Mouse (Mus musculus): Measurements from ENCODE around the gene Auts2.

Gene Auts2

GRCm38 (mm10) chr5:132029638-132030037 lies 513.5 kb downstream of the Auts2 start:
- in situ Hi-C loops (cut with MboI; ENCODE audit: low sequenced_read_pairs), result no loop called here

GRCm38 (mm10) chr5:132029038-132029437 lies 514.1 kb downstream of the Auts2 start:
- in situ Hi-C loops (cut with MboI; ENCODE audit: low sequenced_read_pairs), result no loop called here

DNA sequence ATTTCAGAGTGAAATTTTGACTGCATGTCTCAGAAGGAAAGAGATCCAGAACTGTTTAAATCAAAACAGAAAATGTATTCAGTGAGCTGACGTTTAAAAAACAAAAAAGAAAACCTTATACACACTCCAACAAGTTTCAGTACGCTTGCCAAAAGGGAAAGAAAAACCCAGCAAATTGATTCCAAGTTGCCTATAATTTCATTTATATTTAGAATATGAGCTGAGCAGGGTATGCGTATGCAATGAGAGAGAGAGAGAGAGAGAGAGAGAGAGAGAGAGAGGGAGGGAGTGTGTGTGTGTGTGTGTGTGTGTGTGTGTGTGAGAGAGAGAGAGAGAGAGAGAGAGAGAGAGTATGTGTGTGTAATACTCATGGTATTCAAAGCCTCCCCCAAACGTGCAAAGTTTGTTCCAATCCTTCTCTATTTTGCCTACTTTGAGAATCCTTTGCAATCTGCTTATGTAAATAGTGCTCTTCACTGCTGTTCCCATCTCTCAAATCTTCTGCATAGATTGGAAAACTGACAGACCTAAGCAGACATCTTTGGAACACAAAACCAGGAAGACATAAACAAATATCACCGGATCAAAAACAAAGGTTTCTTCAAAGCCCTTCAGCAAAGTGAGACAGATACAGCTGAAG lies 515.2 kb downstream of the Auts2 start:
- in situ Hi-C loops (cut with MboI; ENCODE audit: low sequenced_read_pairs), result no loop called here

GRCm38 (mm10) chr5:132013296-132013695 lies 529.8 kb downstream of the Auts2 start:
- in situ Hi-C loops (cut with MboI; ENCODE audit: low sequenced_read_pairs), result no loop called here

DNA sequence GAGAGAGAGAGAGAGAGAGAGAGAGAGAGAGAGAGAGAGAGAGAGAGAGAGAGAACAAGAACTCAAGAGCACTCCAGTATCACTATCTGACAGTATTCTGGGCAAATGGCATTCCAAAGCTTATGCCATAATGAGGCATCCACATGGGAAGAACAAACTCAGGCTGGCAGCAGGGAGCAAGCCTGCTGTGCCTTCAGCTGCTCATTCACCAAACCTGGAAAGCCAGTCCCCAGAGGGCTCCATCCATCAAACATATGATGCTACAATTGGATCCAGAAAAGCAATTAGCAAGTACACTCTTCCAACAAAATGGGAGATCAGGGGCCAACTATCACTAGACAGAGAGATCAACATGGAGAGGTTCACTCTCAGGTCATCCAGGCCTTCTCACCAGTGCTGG lies 531.3 kb downstream of the Auts2 start:
- in situ Hi-C loops (cut with MboI; ENCODE audit: low sequenced_read_pairs), result no loop called here

DNA sequence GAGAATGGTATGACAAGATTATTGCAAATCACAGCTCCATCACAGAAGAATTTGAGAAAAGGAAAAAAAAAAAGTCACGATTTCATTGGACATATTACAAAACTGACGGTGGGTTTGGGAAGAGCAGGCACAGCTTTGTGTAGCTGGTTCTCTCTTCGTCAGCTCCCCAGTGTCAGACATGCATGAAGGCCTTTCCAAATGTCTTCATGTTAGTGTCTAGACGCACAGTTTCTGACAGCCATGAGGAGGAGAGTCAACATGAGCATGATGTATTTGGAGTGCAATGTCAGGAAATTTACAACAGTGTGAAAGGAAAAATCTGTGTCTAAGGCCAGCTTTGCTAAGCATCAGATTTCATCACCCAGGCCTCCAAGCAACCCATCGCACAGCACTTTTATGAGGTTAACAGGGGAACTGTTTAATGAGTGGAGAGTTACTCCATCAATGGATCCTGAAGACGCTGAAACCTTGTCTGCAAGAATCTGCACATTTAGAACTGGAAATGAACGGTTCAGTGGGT lies 534.4 kb downstream of the Auts2 start:
- in situ Hi-C loops (cut with MboI; ENCODE audit: low sequenced_read_pairs), result no loop called here

GRCm38 (mm10) chr5:132007907-132008306 lies 535.2 kb downstream of the Auts2 start:
- in situ Hi-C loops (cut with MboI; ENCODE audit: low sequenced_read_pairs), result no loop called here

- in situ Hi-C loops (cut with MboI; ENCODE audit: low sequenced_read_pairs), result no loop called here
Observed at GRCm38 (mm10) chr5:131992681-131993211, 550.4 kb downstream of the Auts2 start.

GRCm38 (mm10) chr5:131992268-131992667 lies 550.9 kb downstream of the Auts2 start:
- in situ Hi-C loops (cut with MboI; ENCODE audit: low sequenced_read_pairs), result no loop called here

GRCm38 (mm10) chr5:131990532-131990931 lies 552.6 kb downstream of the Auts2 start:
- in situ Hi-C loops (cut with MboI; ENCODE audit: low sequenced_read_pairs), result no loop called here

DNA sequence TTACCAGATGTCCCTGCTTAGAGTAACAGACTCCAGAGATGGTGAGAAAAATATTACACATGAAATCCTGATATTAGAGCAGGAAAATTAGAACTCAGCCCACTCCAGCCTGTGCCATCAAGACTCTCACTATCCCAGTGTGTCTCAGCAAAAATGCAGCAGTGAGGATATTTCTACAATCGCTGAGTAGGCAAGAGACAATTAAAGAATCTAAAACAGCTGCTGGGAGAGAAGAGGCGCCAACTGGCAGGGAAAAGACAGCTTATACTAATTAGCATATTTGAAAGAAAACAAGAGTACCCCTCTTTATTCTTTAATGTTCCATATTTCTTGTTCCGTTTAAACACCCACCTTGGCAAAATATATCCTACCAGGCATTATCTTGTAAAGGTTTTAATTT lies 561.7 kb downstream of the Auts2 start:
- in situ Hi-C loops (cut with MboI; ENCODE audit: low sequenced_read_pairs), result no loop called here

DNA sequence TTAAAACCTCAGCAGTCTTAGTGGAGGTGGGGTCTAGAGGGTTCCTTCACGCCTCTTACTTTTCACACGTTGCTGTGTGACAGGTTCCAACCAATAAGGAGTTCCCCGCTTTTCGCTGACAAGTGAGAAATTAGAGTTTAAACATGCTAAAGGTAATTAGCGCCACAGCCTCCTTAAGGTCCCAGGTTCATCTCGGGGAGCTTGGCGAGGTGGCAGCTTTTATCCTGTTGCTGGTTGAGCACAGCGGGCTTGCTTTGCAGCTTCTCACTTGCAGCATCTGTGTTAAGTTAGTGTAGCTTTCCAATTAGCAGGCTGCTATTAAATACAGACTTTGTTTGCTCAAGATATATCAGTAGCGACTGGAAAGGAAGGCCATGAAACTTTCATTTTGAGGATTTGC lies 564.2 kb downstream of the Auts2 start:
- in situ Hi-C loops (cut with MboI; ENCODE audit: low sequenced_read_pairs), result no loop called here

GRCm38 (mm10) chr5:131977497-131977896 lies 565.6 kb downstream of the Auts2 start:
- in situ Hi-C loops (cut with MboI; ENCODE audit: low sequenced_read_pairs), result no loop called here

- in situ Hi-C loops (cut with MboI; ENCODE audit: low sequenced_read_pairs), result no loop called here
Observed at GRCm38 (mm10) chr5:131971901-131972300, 571.2 kb downstream of the Auts2 start.

DNA sequence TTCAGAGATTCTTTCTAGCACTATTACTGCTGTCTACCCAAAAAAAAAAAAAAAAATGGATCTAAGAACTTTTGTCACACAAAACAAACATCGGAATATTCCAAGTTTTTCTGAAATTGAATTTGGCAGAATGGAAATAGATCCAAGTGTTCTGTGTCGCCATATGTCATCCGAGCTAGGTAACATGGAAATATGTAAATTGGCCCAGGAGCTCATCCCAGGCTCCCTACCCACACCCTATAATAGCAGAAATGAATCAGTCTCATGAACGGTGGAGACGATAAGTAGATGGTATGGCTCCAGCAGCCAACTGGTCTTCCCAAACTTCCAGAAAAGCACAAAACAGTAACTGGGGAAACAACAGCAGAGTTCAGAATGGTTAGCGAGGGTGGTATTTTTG lies 577.6 kb downstream of the Auts2 start:
- in situ Hi-C loops (cut with MboI; ENCODE audit: low sequenced_read_pairs), result no loop called here

DNA sequence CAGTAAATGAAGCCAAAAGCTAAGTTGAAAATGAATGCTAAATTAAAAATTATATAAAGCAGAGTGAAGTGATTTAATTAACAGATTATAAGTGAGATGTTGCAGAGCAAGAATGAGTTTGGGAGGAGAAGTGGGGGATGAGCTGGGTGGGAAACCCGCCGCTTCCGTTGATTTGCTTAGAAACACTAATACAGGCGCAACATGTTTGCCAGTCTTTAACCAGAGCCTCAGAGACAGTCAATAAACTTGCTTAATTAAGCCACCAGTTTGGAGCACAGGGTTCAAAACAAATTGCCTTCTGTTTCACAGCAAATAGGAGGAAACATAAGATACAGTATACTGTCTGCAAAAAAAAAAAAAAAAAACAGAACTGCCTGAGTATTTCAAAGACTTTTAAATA lies 579.6 kb downstream of the Auts2 start:
- in situ Hi-C loops (cut with MboI; ENCODE audit: low sequenced_read_pairs), result no loop called here

DNA sequence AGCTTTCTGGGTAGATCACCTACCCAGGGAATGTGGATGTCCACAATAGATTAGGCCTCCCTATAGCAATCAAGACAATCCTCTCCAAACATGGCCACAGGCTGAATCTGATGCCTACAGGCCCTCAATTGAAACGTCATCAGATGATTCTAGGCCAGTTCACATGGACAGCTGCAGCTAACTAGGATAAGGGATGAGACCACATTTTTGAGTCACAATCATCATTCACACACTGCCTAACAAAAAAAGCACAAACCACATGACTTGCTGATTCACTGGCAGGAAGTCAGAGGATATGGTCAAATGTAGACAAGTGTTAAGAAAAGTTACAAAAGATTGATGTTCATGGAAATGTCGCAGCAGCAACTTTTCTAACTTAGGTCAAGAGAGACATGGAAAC lies 581.3 kb downstream of the Auts2 start:
- in situ Hi-C loops (cut with MboI; ENCODE audit: low sequenced_read_pairs), result no loop called here

- in situ Hi-C loops (cut with MboI; ENCODE audit: low sequenced_read_pairs), result no loop called here
Observed at GRCm38 (mm10) chr5:131960432-131960831, 582.7 kb downstream of the Auts2 start.

- in situ Hi-C loops (cut with MboI; ENCODE audit: low sequenced_read_pairs), result no loop called here
Observed at GRCm38 (mm10) chr5:131956998-131957397, 586.1 kb downstream of the Auts2 start.

DNA sequence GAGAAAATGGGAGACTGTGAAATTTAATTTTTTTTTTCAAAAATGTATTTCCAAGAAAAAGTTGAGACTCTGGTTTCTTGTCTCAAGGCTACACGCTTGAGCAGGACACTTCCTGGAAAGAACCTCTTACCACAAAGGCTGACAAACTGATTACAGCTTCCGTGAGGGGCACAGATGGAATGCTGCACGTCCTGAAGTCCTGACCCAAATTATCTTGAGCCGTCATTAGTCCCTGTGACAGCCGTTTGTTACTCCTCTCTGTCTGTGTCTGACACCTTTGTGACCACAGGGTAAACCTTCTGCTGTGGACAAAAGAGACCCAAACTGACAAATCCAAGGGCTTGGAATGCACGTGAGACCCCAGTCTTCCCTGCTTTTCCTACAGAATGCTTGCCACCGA lies 587.1 kb downstream of the Auts2 start:
- in situ Hi-C loops (cut with MboI; ENCODE audit: low sequenced_read_pairs), result no loop called here

GRCm38 (mm10) chr5:131955227-131956016 lies 587.7 kb downstream of the Auts2 start:
- in situ Hi-C loops (cut with MboI; ENCODE audit: low sequenced_read_pairs), result no loop called here

DNA sequence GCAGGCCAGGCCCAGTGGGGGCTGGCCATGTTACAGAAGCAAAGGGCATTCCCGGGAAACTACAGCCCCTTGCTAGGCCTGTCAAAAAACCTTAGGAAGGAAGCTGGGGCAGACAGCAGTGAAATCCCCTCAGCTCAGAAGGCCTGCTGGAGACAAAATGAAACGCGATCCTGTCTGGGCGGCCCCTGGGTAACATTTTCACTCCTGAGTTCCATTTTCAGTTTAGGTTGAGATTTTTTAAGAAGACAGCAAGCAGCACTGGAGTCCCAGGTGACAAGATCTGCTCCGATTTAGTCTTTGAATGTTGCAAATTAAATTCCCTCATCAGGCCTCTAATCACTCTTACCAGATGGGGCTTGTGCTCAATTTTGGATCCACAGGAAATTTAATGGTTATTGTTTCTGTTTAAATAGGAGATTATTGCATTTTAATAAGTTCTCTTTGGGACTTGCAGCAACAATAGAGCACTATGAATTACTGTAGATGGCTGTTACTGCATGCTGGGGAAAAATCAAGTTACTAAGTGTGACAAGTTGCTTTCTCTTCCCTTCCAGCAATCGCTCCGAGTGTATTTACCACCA lies 594.5 kb downstream of the Auts2 start:
- in situ Hi-C loops (cut with MboI; ENCODE audit: low sequenced_read_pairs), result no loop called here

Measured in CH12F3 (cell line).